Mouse (Mus musculus): Measurements from ENCODE around the gene Fras1. TPM values are rescaled to one million over a fixed set of nuclear protein-coding genes. Genes with fewer than 3 reads are reported as not detected.

Fras1 gene
- polyA plus RNA-seq, 1 experiment from 2014 or later, result 18.7 TPM

GRCm38 (mm10) chr5:96590621-96591020 is 216.9 kb downstream of the Fras1 start:
- Histone ChIP-seq H3K9me3 (ENCODE audit: control insufficient read depth, low read length) (no peaks in the 10 kb centered on the region), H3K27me3 (ENCODE audit: control insufficient read depth, insufficient read depth, low read length) (no peaks in the 10 kb centered on the region), H3K4me1 (replicated peaks; ENCODE audit: control insufficient read depth, insufficient read depth, low read length) (no peaks in the 10 kb centered on the region), H3K4me2 (ENCODE audit: low read depth, low read length, severe bottlenecking) (no peak overlapping the region), H3K36me3 (ENCODE audit: control insufficient read depth, insufficient read depth, low read length) (no peaks in the 10 kb centered on the region), H3K9ac (ENCODE audit: low read length) (no peak overlapping the region), H3K27ac (ENCODE audit: low read depth, low read length) (no peak overlapping the region), H3K4me3 (ENCODE audit: low read depth, low read length) (no peak overlapping the region)
- ATAC-seq (replicated peaks; ENCODE audit: low FRiP score) (no peak), DNase-seq (ENCODE audit: low spot score) (no peak)
- 93% methylated on average over 6 of the region's 6 CpGs for WGBS

- H3K27ac ChIP-seq (ENCODE audit: low read depth, low read length), result no peak overlapping the region
- H3K9ac ChIP-seq (ENCODE audit: low read length), result no peak overlapping the region
- no peaks in the 10 kb centered on the region for H3K9me3 ChIP-seq (ENCODE audit: control insufficient read depth, low read length)
- ATAC-seq (replicated peaks; ENCODE audit: low FRiP score) (no peak), DNase-seq (ENCODE audit: low spot score) (no peak)
- H3K27me3 ChIP-seq (ENCODE audit: control insufficient read depth, insufficient read depth, low read length), result no peaks in the 10 kb centered on the region
- no peak overlapping the region for H3K4me2 ChIP-seq (ENCODE audit: low read depth, low read length, severe bottlenecking)
- no peaks in the 10 kb centered on the region for H3K36me3 ChIP-seq (ENCODE audit: control insufficient read depth, insufficient read depth, low read length)
- WGBS, result 89% methylated on average over 5 of the region's 5 CpGs
- no peaks in the 10 kb centered on the region for H3K4me1 ChIP-seq (replicated peaks; ENCODE audit: control insufficient read depth, insufficient read depth, low read length)
- no peak overlapping the region for H3K4me3 ChIP-seq (ENCODE audit: low read depth, low read length)
Measured at GRCm38 (mm10) chr5:96595793-96596192, 222.0 kb downstream of the Fras1 start.

- DNase-seq (ENCODE audit: low spot score), result no peak
Measured at GRCm38 (mm10) chr5:96603974-96604769, 230.4 kb downstream of the Fras1 start.

GRCm38 (mm10) chr5:96608036-96608435 is 234.3 kb downstream of the Fras1 start:
- H3K4me3 ChIP-seq (ENCODE audit: low read depth, low read length), result no peak overlapping the region
- WGBS, result 83% methylated on average over 5 of the region's 5 CpGs
- H3K9ac ChIP-seq (ENCODE audit: low read length), result no peak overlapping the region
- DNase-seq (ENCODE audit: low spot score), result no peak
- no peak for ATAC-seq (replicated peaks; ENCODE audit: low FRiP score)
- no peaks in the 10 kb centered on the region for H3K36me3 ChIP-seq (ENCODE audit: control insufficient read depth, insufficient read depth, low read length)
- H3K9me3 ChIP-seq (ENCODE audit: control insufficient read depth, low read length), result no peaks in the 10 kb centered on the region
- no peaks in the 10 kb centered on the region for H3K27me3 ChIP-seq (ENCODE audit: control insufficient read depth, insufficient read depth, low read length)
- no peak overlapping the region for H3K4me2 ChIP-seq (ENCODE audit: low read depth, low read length, severe bottlenecking)
- no peaks in the 10 kb centered on the region for H3K4me1 ChIP-seq (replicated peaks; ENCODE audit: control insufficient read depth, insufficient read depth, low read length)
- H3K27ac ChIP-seq (ENCODE audit: low read depth, low read length), result no peak overlapping the region

More at GRCm38 (mm10) chr5:96603974-96604769, 230.4 kb downstream of the Fras1 start:
- no peaks in the 10 kb centered on the region for H3K27me3 ChIP-seq (ENCODE audit: control insufficient read depth, insufficient read depth, low read length)
- 67% methylated on average over 7 of the region's 7 CpGs for WGBS
- no peaks in the 10 kb centered on the region for H3K9me3 ChIP-seq (ENCODE audit: control insufficient read depth, low read length)
- H3K4me1 ChIP-seq (replicated peaks; ENCODE audit: control insufficient read depth, insufficient read depth, low read length), result no peaks in the 10 kb centered on the region
- H3K4me3 ChIP-seq (ENCODE audit: low read depth, low read length), result no peak overlapping the region
- H3K27ac ChIP-seq (ENCODE audit: low read depth, low read length), result no peak overlapping the region
- H3K36me3 ChIP-seq (ENCODE audit: control insufficient read depth, insufficient read depth, low read length), result no peaks in the 10 kb centered on the region
- H3K4me2 ChIP-seq (ENCODE audit: low read depth, low read length, severe bottlenecking), result no peak overlapping the region
- ATAC-seq (replicated peaks; ENCODE audit: low FRiP score), result no peak
- H3K9ac ChIP-seq (ENCODE audit: low read length), result no peak overlapping the region

- Histone ChIP-seq H3K9me3 (ENCODE audit: control insufficient read depth, low read length) (no peaks in the 10 kb centered on the region), H3K27me3 (ENCODE audit: control insufficient read depth, insufficient read depth, low read length) (no peaks in the 10 kb centered on the region), H3K9ac (ENCODE audit: low read length) (no peak overlapping the region), H3K27ac (ENCODE audit: low read depth, low read length) (no peak overlapping the region), H3K4me3 (ENCODE audit: low read depth, low read length) (no peak overlapping the region), H3K4me2 (ENCODE audit: low read depth, low read length, severe bottlenecking) (no peak overlapping the region), H3K4me1 (replicated peaks; ENCODE audit: control insufficient read depth, insufficient read depth, low read length) (no peaks in the 10 kb centered on the region), H3K36me3 (ENCODE audit: control insufficient read depth, insufficient read depth, low read length) (no peaks in the 10 kb centered on the region)
- 82% methylated on average over 3 of the region's 3 CpGs for WGBS
- no peak for DNase-seq (ENCODE audit: low spot score)
- no peak for ATAC-seq (replicated peaks; ENCODE audit: low FRiP score)
Measured at GRCm38 (mm10) chr5:96608581-96609280, 235.0 kb downstream of the Fras1 start.

GRCm38 (mm10) chr5:96612077-96612476 is 238.3 kb downstream of the Fras1 start:
- Histone ChIP-seq H3K27me3 (ENCODE audit: control insufficient read depth, insufficient read depth, low read length) (no peaks in the 10 kb centered on the region), H3K4me3 (ENCODE audit: low read depth, low read length) (no peak overlapping the region), H3K4me1 (replicated peaks; ENCODE audit: control insufficient read depth, insufficient read depth, low read length) (no peaks in the 10 kb centered on the region), H3K4me2 (ENCODE audit: low read depth, low read length, severe bottlenecking) (no peak overlapping the region), H3K9ac (ENCODE audit: low read length) (no peak overlapping the region), H3K27ac (ENCODE audit: low read depth, low read length) (no peak overlapping the region), H3K36me3 (ENCODE audit: control insufficient read depth, insufficient read depth, low read length) (no peaks in the 10 kb centered on the region), H3K9me3 (ENCODE audit: control insufficient read depth, low read length) (no peaks in the 10 kb centered on the region)
- WGBS, result 73% methylated on average over 10 of the region's 10 CpGs
- DNase-seq (ENCODE audit: low spot score), result no peak
- ATAC-seq (replicated peaks; ENCODE audit: low FRiP score), result no peak

- WGBS, result 77% methylated on average over 6 of the region's 6 CpGs
- DNase-seq (ENCODE audit: low spot score) (no peak), ATAC-seq (replicated peaks; ENCODE audit: low FRiP score) (no peak)
- no peaks in the 10 kb centered on the region for H3K4me1 ChIP-seq (replicated peaks; ENCODE audit: control insufficient read depth, insufficient read depth, low read length)
- no peaks in the 10 kb centered on the region for H3K9me3 ChIP-seq (ENCODE audit: control insufficient read depth, low read length)
- no peak overlapping the region for H3K9ac ChIP-seq (ENCODE audit: low read length)
- H3K4me2 ChIP-seq (ENCODE audit: low read depth, low read length, severe bottlenecking), result no peak overlapping the region
- no peak overlapping the region for H3K27ac ChIP-seq (ENCODE audit: low read depth, low read length)
- no peaks in the 10 kb centered on the region for H3K27me3 ChIP-seq (ENCODE audit: control insufficient read depth, insufficient read depth, low read length)
- no peaks in the 10 kb centered on the region for H3K36me3 ChIP-seq (ENCODE audit: control insufficient read depth, insufficient read depth, low read length)
- H3K4me3 ChIP-seq (ENCODE audit: low read depth, low read length), result no peak overlapping the region
Measured at GRCm38 (mm10) chr5:96616954-96617646, 243.3 kb downstream of the Fras1 start.

- DNase-seq (ENCODE audit: low spot score), result no peak
- 66% methylated on average over 2 of the region's 2 CpGs for WGBS
- Histone ChIP-seq H3K27ac (ENCODE audit: low read depth, low read length) (no peak overlapping the region), H3K4me2 (ENCODE audit: low read depth, low read length, severe bottlenecking) (no peak overlapping the region), H3K9ac (ENCODE audit: low read length) (no peak overlapping the region), H3K36me3 (ENCODE audit: control insufficient read depth, insufficient read depth, low read length) (no peaks in the 10 kb centered on the region), H3K9me3 (ENCODE audit: control insufficient read depth, low read length) (no peaks in the 10 kb centered on the region), H3K27me3 (ENCODE audit: control insufficient read depth, insufficient read depth, low read length) (no peaks in the 10 kb centered on the region), H3K4me1 (replicated peaks; ENCODE audit: control insufficient read depth, insufficient read depth, low read length) (no peaks in the 10 kb centered on the region), H3K4me3 (ENCODE audit: low read depth, low read length) (no peak overlapping the region)
- ATAC-seq (replicated peaks; ENCODE audit: low FRiP score), result no peak
Measured at GRCm38 (mm10) chr5:96618008-96618407, 244.3 kb downstream of the Fras1 start.
